Mouse (Mus musculus) cerebellum, postnatal 10 days (tissue): Measurements from ENCODE around the gene Arhgap22.
A peak's percentile ranks its signal among the peaks of the same experiment; 100 is the strongest.

ENCODE experiments used
- DNase-seq, 2 experiments: peaks; one replicate each; pipeline ENCODE4 v3.0.0; 2021; ENCODE audit warnings: mixed read lengths in 2 of 2

Arhgap22 gene

DNA sequence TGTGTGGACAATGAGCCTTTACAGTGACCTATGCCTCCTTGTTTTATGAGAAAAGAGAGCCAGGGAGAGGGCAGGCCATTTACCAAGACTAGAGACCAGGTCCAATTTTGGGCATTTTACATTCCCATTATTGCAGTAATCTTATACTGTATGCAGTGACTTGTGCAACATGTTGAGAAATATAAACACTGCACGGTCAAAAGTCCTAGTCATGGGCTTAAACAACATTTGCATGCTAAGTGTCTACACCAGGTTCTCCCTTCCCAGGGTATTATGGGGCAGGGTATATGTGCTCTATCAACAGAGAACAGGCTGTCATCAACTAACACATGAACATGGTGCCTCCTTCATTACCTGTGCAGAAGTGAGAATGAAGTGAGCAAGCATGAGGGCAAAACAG lies 160.3 kb downstream of the Arhgap22 start:
- no peak for DNase-seq

DNA sequence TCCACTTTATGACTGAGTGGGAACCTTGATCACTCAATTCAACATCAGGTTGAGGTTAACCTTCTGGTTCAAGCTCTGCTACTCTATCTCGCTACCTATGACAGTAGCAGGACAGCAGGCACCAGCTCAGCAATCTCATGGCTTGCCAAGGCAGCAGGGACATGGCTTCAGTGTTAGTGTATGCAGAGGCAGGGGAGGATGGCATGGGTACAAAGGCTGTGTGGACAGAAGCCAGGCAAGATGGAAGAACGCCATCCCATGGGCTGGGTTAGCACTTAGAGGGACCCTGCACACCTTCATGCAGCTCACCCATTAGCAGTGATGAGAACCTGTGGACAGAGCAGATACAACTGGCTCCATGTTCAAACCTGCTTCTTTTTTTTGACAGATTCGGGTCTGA lies 163.4 kb downstream of the Arhgap22 start:
- peak; percentile 57 to 70 for DNase-seq

DNA sequence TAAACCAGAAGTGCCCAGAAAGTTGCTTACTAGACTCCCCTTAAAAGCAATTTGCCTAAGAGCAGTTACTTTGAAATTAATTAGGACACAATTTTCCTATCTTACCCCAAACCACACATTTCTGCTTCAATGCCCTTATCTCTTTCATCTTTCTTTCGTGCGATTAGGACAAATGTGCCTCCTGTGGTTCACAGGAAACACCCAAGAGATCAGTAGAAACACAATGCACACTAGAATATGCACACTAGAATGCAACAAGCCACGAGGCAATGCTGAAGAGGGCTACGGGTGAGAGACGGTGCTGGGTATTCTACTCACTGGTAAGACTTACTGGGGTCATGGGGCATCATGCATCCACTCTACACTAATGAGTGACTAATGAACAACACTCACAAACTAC lies 164.9 kb downstream of the Arhgap22 start:
- no peak for DNase-seq

DNA sequence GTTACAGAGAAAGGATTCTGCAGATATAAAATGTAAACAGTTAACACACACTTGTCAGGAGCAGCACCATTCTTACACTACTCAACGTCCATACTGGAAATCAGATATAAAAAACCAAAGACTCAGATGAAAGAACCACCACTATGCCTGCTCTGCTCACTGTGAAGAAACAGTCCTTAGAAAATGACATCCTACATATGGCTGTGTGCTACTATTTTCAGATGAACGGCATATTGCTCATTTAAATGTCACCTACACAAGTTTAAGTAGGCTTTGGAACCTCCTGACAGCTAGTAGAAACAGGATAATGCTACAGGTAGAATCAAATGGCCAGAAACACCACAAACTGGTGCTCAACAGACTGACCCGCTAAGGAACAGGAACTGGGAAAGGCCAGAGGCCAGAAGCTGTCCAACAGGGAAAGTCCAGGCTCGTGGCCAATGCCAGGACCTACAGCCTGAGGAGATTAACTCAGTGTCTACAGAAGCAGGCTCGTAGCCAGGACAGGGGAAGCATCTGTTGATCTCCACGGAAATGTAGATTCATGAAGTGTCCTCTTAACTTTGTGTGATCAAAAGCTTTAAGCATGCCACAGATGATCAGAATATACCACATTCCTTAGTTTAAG lies 167.1 kb downstream of the Arhgap22 start:
- DNase-seq, result peak; percentile 65 to 80

DNA sequence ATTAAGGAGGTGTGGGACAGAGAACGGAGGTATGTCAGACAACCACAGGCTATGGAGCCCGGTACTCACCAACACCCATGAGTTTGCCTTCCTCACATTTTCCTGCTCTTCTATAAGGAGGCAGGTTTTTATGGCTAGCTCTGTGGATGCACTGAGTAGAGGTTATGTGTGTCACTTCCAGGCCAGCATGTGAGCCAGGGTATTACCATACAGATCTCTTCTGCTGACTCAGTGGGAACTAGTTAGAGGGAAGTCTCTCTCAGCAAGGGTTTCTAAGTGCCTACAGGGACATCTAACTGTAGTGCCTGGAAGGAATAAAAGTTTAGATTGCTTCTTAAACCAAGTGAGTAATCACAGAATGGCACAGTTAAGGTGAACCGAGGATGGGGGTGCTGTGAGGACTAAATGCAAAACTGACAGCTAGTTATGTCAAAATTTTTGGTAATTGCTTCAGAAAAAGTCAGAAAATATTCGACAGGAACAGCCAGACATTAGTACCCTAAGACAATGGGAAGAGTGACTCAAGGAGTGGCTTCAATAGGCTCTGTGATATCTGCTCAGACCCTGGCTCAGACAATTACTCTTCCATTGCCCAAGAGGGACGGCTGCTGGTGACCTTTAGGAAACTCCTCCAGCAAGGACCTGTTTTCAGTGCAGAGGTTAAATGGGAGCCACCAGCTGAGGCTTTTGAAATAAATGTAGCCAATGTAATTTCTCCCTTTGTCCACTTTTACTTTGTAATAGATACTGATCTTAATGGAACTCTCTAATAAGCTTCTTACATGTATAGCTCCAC lies 184.4 kb downstream of the Arhgap22 start:
- DNase-seq, result no peak

DNA sequence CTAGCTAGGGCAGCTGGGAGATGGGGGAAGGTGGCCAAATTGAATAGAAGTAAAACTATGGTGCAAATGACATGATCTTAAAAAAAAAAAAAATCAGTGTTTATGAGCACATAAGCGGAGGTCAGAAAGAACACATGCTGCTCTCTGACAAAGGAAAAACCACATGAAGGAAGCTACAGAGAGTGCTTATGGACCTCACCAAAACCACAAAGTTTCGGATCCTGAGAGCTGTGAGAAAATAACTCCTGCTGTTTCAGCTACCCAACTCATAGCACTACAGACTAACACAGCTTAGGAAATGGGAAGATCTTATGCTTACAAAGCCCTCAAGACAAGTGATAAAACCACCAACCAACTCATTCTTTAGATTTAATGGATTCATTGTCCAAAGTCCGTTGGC lies 186.2 kb downstream of the Arhgap22 start:
- no peak for DNase-seq

DNA sequence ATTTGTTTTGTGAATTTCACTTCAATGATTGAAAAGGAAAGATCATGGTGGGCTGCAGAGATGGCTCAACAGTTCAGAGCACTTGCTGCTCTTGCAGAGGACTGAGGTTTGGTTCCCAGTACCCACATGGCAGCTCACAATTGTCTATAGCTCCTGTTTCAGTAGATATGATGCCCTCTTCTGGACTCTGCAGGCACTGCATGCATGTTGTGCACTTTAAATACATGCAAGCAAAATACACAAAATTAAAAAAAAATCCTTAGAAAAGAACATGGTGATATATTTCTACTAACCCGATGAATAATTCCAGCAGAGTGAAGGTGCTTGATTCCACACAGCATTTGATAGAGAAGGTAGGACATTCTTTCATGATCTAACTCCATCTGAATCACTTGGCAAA lies 188.5 kb downstream of the Arhgap22 start:
- DNase-seq, result peak; percentile 16 to 29

DNA sequence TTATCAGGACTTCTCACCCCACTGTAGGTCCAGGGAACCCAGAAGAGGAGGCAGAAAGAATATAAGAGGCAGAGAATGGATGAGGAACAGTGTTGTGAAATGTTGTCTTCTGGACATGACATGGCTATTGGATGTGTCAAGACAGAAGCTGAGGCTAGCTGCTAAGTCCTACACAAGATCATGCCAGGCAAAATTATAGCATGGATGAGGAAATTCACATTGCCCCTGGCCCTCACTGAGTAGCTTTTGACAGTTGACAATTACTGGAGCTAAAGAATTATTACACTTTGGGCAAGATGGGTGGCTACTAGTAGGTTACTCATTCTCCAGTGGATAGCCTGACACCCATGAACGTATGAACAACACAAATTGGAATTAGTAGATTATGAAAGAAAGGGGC lies 201.9 kb downstream of the Arhgap22 start:
- no peak for DNase-seq

DNA sequence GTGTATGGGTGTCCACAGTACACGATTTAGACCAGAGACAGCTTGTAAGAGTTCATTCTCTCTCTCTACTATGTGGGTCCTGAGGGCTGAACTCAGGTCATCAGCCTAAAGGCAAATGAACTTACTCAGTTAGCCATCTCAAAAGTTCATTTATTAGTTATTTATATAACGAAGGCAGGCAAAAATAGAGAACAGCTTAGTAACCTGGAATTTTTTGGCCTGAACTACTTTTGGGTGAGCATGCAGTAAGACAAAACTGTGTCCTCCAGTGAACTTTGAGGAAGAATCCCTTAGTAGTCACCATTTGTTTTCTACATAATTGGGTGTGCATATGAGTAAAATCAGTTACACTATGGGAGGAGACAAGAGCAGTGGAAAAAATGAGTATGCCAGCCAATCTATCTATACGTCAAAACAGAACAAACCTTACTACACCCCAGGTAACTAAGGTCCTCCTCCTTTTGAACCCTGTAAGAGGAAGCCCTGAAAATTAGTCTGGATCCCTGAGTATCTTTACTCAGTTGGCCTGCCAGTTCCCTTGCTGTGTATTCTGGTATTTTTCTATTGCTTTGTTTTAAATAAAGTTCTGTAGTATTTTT lies 204.6 kb downstream of the Arhgap22 start:
- DNase-seq, result no peak
